Mouse (Mus musculus) right cerebral cortex, adult 18-20 months (tissue): ENCODE measurements around the gene Lenep.

Source experiments
- DNase-seq: peaks from one replicate; pipeline ENCODE4 v3.0.0; 2022; ENCODE audit warnings: mixed read lengths

Lenep gene

DNA sequence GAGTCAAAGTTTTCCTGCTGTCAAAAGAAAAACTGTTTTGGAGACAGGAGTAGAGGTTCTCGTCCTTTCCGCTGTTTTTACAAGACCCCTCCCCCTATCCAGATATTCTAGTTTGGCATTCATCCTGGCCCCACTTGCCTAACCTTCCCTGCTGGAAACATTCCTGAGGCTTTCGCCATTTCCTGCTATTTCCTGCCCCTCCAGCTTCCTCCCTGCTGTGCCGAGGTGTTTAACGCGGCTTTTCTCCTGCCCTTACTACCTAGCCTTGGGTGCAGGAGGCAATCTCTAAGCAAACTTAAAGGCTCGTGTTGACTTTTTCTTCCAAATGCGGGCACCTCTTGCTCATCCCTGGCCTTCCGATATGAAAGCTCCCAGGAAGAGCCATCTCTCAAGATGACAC is 17.0 kb upstream of the Lenep start:
- no peak for DNase-seq

DNA sequence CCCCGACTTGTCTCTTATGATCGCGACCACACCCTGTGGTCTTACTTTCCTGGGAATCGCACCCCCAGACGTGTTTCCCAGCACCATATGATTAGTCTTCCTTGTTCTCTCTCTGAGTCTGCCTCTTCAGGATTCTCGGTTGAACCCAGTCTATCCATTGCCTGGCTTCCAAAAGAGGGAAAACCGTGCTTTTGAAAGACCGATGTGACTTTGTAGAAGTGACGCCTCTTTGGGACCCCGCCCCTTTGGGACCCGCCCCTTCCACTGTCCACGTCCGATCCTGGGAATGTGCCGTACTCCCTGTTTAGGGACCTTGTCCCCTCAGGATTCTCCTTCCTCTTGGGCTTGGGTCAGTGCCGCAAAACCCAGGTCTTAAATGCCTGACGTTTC is 16.3 kb upstream of the Lenep start:
- DNase-seq, result no peak

DNA sequence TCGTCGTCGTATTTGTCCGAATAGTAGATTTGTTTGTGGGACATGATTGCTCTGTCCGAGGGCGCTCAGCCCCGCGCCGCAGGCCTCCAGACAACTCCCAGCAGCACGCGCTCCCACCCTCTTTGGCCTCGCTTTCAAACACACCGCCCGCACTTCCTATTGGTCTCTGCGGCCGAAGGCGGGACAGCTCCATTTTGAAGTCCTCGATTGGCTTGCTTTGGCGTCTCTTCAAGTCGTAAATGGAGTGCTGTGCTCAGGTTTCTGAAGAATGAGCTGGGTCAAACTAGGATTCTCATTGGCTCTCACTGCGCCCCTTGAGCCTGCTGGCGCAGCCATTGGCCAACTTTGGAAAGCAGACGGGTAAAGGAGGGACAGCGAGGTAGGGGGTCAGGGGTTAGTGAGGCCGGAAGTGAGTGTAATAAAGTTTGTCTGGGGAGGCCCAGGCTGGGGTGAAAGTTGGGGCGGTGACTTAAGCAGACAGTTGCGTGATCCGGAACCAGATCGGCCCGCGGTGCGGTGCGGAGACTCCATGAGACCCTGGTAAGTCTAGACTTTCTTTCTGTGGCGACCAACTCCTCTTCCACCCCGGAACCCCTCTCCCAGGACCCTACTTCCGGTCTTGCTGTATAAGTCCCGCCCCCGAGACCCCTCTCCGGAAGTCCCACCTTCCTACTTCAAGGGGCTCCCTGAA is 15.7 kb upstream of the Lenep start, which contains the start of the genes Cks1b and Shc1:
Gene Cks1b (minus strand): TSS at position 214 of the 691 bp plus-strand sequence.
Gene Shc1 (plus strand): TSS at position 274 of the 691 bp plus-strand sequence.
- DNase-seq, result peak; percentile 97

GRCm38 (mm10) chr3:89417840-89418169 is 15.2 kb upstream of the Lenep start:
- no peak for DNase-seq

DNA sequence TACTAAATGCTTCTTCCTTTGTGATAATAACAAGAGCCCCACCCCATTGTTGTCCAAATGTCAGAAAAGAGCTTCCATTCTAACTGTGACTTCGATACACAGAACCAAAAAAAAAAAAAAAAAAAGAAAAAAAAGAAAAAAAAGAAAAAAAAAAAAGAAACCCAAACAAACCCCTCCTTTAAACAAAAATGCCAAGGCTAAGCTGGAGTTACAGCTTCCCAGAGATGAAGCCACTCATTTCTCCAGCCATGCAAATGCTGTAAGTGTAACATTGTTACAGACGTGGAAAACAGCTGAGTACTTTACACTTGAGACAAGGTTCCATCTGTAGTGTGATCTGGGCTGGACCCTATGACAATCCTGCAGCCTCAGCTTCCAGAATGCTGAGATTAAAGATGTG is 14.5 kb upstream of the Lenep start:
- no peak for DNase-seq

DNA sequence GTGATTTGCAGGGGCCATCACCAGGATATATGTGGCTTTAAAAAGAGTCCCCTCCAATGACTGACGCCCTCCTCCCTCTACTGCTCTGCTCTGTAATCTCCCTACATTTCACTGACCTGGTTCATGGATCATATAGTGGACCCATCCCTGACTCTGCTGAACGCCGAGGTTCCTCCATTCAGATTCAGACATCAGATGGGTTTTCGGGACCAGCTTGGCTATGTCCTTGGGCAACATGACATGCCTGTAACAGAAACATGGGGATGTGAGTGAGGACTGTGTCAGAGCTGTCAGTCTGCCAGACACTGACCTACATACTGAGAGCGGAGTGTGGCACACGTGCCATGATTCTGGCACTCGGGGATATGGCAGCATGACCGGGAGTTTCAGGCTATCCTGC is 13.6 kb upstream of the Lenep start:
- DNase-seq, result no peak

- peak; percentile 99 for DNase-seq
Observed at GRCm38 (mm10) chr3:89411490-89412393, 9.1 kb upstream of the Lenep start, which contains the start of gene Flad1. TSS of gene Flad1 (minus strand) at chr3:89411870.

GRCm38 (mm10) chr3:89410864-89411263 is 8.3 kb upstream of the Lenep start:
- no peak for DNase-seq

DNA sequence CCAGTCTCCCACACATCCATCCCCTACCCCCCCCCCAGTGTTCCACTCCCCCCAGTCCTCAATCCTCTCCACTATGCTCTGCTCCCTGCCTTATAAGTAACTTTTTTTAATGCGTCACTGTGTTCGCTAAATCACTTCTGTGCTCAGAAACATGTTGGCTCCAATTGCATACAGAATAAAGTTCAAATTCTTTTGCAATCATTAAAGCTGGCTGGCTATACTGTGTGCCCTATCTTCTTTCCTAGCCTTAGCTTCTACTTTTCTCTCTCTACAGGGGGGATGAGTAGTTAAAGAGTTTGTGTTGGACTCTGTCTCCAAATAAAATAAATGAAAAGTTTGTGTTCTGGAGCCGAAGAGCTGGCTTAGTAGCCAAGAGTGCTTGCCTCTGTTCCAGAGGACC is 7.1 kb upstream of the Lenep start:
- no peak for DNase-seq

GRCm38 (mm10) chr3:89408448-89408847 is 5.9 kb upstream of the Lenep start:
- no peak for DNase-seq

DNA sequence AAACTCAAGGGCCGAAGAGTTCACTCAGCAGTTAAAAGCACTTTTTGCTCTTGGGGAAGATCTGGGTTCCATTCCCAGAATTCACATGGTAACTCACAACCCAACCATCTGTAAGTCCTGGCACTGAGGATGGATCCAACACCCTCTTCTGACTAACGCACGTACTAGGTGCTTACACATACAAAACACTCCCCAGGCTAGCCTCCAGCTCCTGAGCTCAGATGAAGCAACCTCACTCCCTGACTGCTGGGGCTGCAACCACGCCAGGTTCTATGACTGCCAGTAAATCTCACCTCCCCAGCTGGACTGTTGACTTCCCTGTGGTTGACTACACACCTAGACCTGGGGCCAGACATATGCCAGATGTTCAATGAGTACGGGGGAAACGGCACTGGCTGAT is 4.3 kb upstream of the Lenep start:
- no peak for DNase-seq

GRCm38 (mm10) chr3:89401329-89401728 is 1.3 kb downstream of the Lenep start:
- no peak for DNase-seq

DNA sequence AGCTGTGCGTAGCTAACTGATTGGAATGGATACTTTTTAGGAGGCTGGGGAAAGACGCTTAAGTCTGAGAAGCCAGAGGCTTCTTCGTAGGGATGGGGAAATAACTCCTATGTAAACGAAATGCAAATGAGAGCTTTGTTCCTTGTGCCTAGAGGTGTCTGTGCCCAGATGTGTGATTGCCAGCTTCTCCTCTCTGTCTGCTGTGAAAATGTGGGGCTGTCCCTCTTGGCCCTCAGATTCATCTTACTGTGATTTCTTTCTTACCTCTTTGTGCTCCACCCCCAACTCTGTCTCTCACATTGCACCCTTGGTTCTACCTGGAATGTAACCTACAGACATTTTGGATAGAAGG is 6.0 kb downstream of the Lenep start:
- no peak for DNase-seq

DNA sequence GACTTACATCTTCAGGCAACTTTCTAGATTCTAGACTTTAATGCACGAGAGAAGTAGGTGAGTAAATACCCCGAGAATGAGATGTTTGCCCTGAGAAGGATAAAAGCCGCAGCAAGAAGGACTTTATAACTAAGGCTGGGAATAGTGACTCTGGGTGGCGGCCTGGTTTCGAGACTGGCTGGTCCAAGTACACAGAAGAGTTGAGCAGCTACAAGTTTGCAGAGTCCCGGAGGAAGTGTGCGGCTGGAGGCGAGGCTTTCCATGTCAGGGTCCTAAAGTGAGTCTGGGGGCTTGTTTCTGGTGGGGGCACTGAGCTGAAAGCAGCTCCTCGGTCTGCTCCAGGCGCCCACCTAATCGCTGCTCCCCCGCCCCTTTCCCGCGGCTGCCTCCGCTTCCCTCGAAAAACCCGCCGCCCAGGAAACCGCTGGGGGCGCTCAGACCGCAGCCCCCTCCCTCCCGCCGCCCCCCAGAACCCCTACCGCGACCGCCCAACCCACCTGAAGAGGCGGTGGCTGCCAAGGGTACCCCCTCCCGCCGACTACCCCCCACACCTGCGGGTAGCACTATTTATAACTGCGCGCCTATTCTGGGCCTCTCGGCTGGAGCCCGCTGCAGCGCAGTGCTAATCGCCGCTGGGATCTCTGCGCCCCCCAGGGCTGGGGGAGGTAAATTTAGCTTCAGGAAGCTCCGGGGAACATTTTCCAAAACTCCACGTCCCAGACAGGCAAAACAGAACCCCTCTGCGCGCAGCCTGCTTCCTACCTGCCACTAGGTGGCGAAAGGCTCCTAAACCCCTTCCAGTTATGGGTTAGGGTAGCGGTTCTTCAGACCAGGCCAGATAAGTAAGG is 6.6 kb downstream of the Lenep start:
- peak; percentile 57 for DNase-seq

GRCm38 (mm10) chr3:89395419-89395805 is 7.2 kb downstream of the Lenep start:
- DNase-seq, result no peak

GRCm38 (mm10) chr3:89394894-89395256 is 7.7 kb downstream of the Lenep start:
- DNase-seq, result peak; percentile 57

GRCm38 (mm10) chr3:89394006-89394893 is 8.3 kb downstream of the Lenep start, which contains the start of gene Zbtb7b:
TSS of gene Zbtb7b (minus strand) at chr3:89394776.
- DNase-seq, result peak; percentile 56

- DNase-seq, result peak; percentile 97
Observed at GRCm38 (mm10) chr3:89393605-89394004, 9.0 kb downstream of the Lenep start.

GRCm38 (mm10) chr3:89392871-89393311 is 9.7 kb downstream of the Lenep start:
- DNase-seq, result no peak

DNA sequence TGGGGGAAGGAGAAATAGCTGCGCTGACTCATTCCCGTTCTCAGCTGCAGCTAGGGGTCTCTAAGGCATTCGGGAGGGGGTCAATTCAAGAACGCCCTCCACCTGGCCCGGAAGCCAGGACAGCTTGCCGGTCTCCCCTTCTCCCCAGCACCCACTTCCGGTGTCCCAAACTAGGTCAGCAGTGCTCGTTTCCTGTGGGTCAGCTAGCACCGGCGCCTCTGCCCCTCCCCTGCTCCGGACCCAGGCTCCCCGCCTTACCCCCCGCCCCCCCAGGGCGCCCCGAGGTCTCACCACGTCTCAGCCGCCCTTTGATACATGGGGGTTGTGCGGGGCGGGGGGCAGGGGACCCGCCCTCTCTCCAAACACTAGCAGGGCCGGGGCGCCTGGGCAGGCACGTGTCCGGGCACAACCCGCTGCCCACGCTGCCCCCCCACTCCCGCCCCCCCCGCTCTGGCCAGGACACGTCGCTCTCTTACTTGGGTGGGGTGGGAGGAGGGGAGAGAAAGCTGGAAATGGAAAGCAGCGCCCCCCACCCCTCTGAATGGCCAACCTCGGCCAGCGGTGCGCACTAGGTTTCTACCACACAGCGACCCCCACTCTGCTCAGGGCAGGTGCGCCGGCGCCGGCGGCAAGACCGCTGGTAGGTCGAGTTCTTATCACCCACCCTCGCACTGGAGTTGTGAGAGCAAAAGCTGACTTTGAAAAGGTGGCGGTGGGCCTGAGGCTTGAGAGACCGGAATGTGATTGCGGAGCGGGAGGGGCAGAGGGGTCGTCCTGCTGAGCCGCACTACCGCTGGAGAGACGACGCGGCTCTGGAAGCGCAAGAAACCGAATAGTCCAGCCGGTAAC is 10.7 kb downstream of the Lenep start:
- DNase-seq, result peak; percentile 50
